Mouse (Mus musculus) embryonic facial prominence, embryonic 12.5 days (tissue): ENCODE measurements around the gene Gm19402. TPM values are rescaled to one million over a fixed set of nuclear protein-coding genes. Genes with fewer than 3 reads are reported as not detected.

Experiments used
- ATAC-seq: fragments of 200-750 bp; cut with Nextera tagmentation; 2 replicates; pipeline ENCODE4 v1.8.0; 2017; ENCODE audit not compliant: insufficient number of reproducible peaks, insufficient read depth, low FRiP score, low TSS enrichment
- H3K27ac ChIP-seq: fragments of 300-500 bp; sonication (generic); 2 replicates; pipeline ENCODE4 v1.5.1; 2016; ENCODE audit warnings: mild to moderate bottlenecking
- H3K27me3 ChIP-seq: fragments of 300-500 bp; sonication (generic); 2 replicates; pipeline ENCODE4 v1.6.1; 2016; ENCODE audit warnings: mild to moderate bottlenecking, moderate library complexity
- H3K36me3 ChIP-seq: fragments of 300-500 bp; sonication (generic); 2 replicates; pipeline ENCODE4 v1.6.1; 2016; ENCODE audit warnings: mild to moderate bottlenecking
- H3K4me1 ChIP-seq: fragments of 300-500 bp; sonication (generic); 2 replicates; pipeline ENCODE4 v1.6.1; 2016
- H3K4me2 ChIP-seq: fragments of 300-500 bp; sonication (generic); replicated peaks from 2 replicates; pipeline ENCODE4 v1.6.1; 2016; ENCODE audit warnings: mild to moderate bottlenecking, moderate library complexity
- H3K4me3 ChIP-seq: fragments of 300-500 bp; sonication (generic); 2 replicates; pipeline ENCODE4 v1.5.1; 2016; ENCODE audit warnings: mild to moderate bottlenecking
- H3K9ac ChIP-seq: fragments of 300-500 bp; sonication (generic); 2 replicates; pipeline ENCODE4 v1.6.1; 2016; ENCODE audit warnings: mild to moderate bottlenecking, moderate library complexity
- H3K9me3 ChIP-seq: fragments of 300-500 bp; sonication (generic); 2 replicates; pipeline ENCODE4 v1.6.1; 2016; ENCODE audit warnings: mild to moderate bottlenecking, moderate library complexity
- WGBS: fragments of 180-500 bp; shearing (Covaris S2); methylation state at CpG from one replicate; pipeline ENCODE4 v1.1.7; 2016; 5-methylcytosine and 5-hydroxymethylcytosine counted together
- polyA plus RNA-seq: library from polyadenylated mRNA; unstranded; fragments of >200 nt; fragmentation: Nextera tagmentation; extraction: Ambion mirVana; gene quantifications from 2 replicates; pipeline ENCODE4 v1.2.1, GENCODE M21; 2016

Gene Gm19402
- polyA plus RNA-seq, 1 experiment from 2014 or later, result not detected

GRCm38 (mm10) chr10:77706326-77706725 is 15.8 kb upstream of the Gm19402 start, which contains the start of gene Gm10272:
Gene Gm10272, plus strand, starts transcription at chr10:77706626.
- H3K4me3 ChIP-seq, result no peak within 1 kb of the TSS
- no peak for ATAC-seq
- no peak within 1 kb of the TSS for H3K27ac ChIP-seq
- 87% methylated on average over 1 of the region's 1 CpGs for WGBS
- H3K4me2 ChIP-seq, result no peak within 1 kb of the TSS
- H3K4me1 ChIP-seq, result no peaks in the 10 kb centered on the region
- H3K27me3 ChIP-seq, result no peaks in the 10 kb centered on the region
- no peak within 1 kb of the TSS for H3K9ac ChIP-seq
- no peaks in the 10 kb centered on the region for H3K36me3 ChIP-seq
- H3K9me3 ChIP-seq, result peaks cover 12% of the 10 kb centered on the region

GRCm38 (mm10) chr10:77697133-77697532 is 6.6 kb upstream of the Gm19402 start, which contains the start of gene Gm9508:
Gene Gm9508, minus strand, starts transcription at chr10:77697233.
- ATAC-seq, result no peak
- Histone ChIP-seq H3K27ac (no peak within 1 kb of the TSS), H3K4me2 (no peak within 1 kb of the TSS), H3K36me3 (no peaks in the 10 kb centered on the region), H3K27me3 (0 out of 2 replicates have a peak, but pooled peaks cover 3% of the 10 kb centered on the region), H3K9me3 (no peaks in the 10 kb centered on the region), H3K9ac (no peak within 1 kb of the TSS), H3K4me3 (no peak within 1 kb of the TSS), H3K4me1 (no peaks in the 10 kb centered on the region; the same call in 1 of the 2 replicates)
- 33% methylated on average over 4 of the region's 4 CpGs for WGBS

- Histone ChIP-seq H3K9ac (no peak overlapping the region), H3K27ac (no peak overlapping the region), H3K4me2 (no peak overlapping the region; the same call in 1 of the 2 replicates), H3K27me3 (peaks cover 53% of the 10 kb centered on the region), H3K4me3 (no peak overlapping the region), H3K36me3 (no peaks in the 10 kb centered on the region), H3K9me3 (no peaks in the 10 kb centered on the region), H3K4me1 (peaks cover 9% of the 10 kb centered on the region)
- WGBS, result 22% methylated on average over 10 of the region's 10 CpGs
- ATAC-seq, result no peak
These were observed 3.5 kb downstream of the Gm19402 start for GRCm38 (mm10) chr10:77687021-77687420.

GRCm38 (mm10) chr10:77685895-77686664 is 4.5 kb downstream of the Gm19402 start, which contains the start of gene Tspear:
Gene Tspear, plus strand, starts transcription at chr10:77686569.
- Histone ChIP-seq H3K36me3 (no peaks in the 10 kb centered on the region), H3K4me2 (no peak within 1 kb of the TSS; the same call in 1 of the 2 replicates), H3K27me3 (peaks cover 53% of the 10 kb centered on the region), H3K4me1 (peaks cover 9% of the 10 kb centered on the region), H3K9me3 (no peaks in the 10 kb centered on the region), H3K27ac (no peak within 1 kb of the TSS), H3K4me3 (no peak within 1 kb of the TSS), H3K9ac (no peak within 1 kb of the TSS)
- WGBS, result 2% methylated on average over 22 of the region's 22 CpGs
- ATAC-seq, result no peak

- H3K27me3 ChIP-seq, result peaks cover 49% of the 10 kb centered on the region
- peaks cover 9% of the 10 kb centered on the region for H3K4me1 ChIP-seq
- H3K4me2 ChIP-seq, result no peak overlapping the region
- H3K4me3 ChIP-seq, result no peak overlapping the region
- no peak overlapping the region for H3K27ac ChIP-seq
- no peak overlapping the region for H3K9ac ChIP-seq
- no peaks in the 10 kb centered on the region for H3K9me3 ChIP-seq
- no peak for ATAC-seq
- WGBS, result 20% methylated on average over 8 of the region's 8 CpGs
- no peaks in the 10 kb centered on the region for H3K36me3 ChIP-seq
These were observed 6.4 kb downstream of the Gm19402 start for GRCm38 (mm10) chr10:77684181-77684580.

- no peak overlapping the region for H3K4me2 ChIP-seq
- no peaks in the 10 kb centered on the region for H3K9me3 ChIP-seq
- no peaks in the 10 kb centered on the region for H3K36me3 ChIP-seq
- no peak overlapping the region for H3K27ac ChIP-seq
- H3K9ac ChIP-seq, result no peak overlapping the region
- ATAC-seq, result no peak
- 75% methylated on average over 7 of the region's 7 CpGs for WGBS
- no peak overlapping the region for H3K4me3 ChIP-seq
- H3K4me1 ChIP-seq, result peaks cover 14% of the 10 kb centered on the region
- peaks cover 47% of the 10 kb centered on the region for H3K27me3 ChIP-seq
These were observed 7.6 kb downstream of the Gm19402 start for GRCm38 (mm10) chr10:77682994-77683393.

GRCm38 (mm10) chr10:77677562-77677961 is 13.0 kb downstream of the Gm19402 start:
- peak overlapping the region; percentile 37 for H3K4me3 ChIP-seq
- peaks cover 14% of the 10 kb centered on the region; the same call in 1 of the 2 replicates for H3K4me1 ChIP-seq
- H3K9me3 ChIP-seq, result no peaks in the 10 kb centered on the region
- H3K36me3 ChIP-seq, result no peaks in the 10 kb centered on the region
- H3K27ac ChIP-seq, result 0 out of 2 replicates have a peak overlapping the region, but pooled peaks have one; percentile 7
- under 1% methylated on average over 35 of the region's 35 CpGs for WGBS
- no peak for ATAC-seq
- peak overlapping the region; percentile 76 for H3K4me2 ChIP-seq
- H3K9ac ChIP-seq, result peak overlapping the region; percentile 41; the same call in 1 of the 2 replicates
- peaks cover 41% of the 10 kb centered on the region for H3K27me3 ChIP-seq

GRCm38 (mm10) chr10:77673765-77674164 is 16.8 kb downstream of the Gm19402 start:
- WGBS, result 53% methylated on average over 13 of the region's 13 CpGs
- H3K9ac ChIP-seq, result no peak overlapping the region
- H3K4me3 ChIP-seq, result no peak overlapping the region
- H3K27ac ChIP-seq, result no peak overlapping the region
- no peak overlapping the region for H3K4me2 ChIP-seq
- H3K9me3 ChIP-seq, result no peaks in the 10 kb centered on the region
- peaks cover 14% of the 10 kb centered on the region; the same call in 1 of the 2 replicates for H3K4me1 ChIP-seq
- H3K27me3 ChIP-seq, result peaks cover 32% of the 10 kb centered on the region
- ATAC-seq, result no peak
- H3K36me3 ChIP-seq, result no peaks in the 10 kb centered on the region

- H3K27me3 ChIP-seq, result peaks cover 10% of the 10 kb centered on the region
- 85% methylated on average over 4 of the region's 4 CpGs for WGBS
- H3K4me3 ChIP-seq, result no peak overlapping the region
- no peaks in the 10 kb centered on the region for H3K9me3 ChIP-seq
- H3K27ac ChIP-seq, result no peak overlapping the region
- no peaks in the 10 kb centered on the region for H3K4me1 ChIP-seq
- no peak overlapping the region for H3K9ac ChIP-seq
- H3K4me2 ChIP-seq, result no peak overlapping the region
- ATAC-seq, result no peak
- no peaks in the 10 kb centered on the region for H3K36me3 ChIP-seq
These were observed 19.0 kb downstream of the Gm19402 start for GRCm38 (mm10) chr10:77671519-77671918.

- Histone ChIP-seq H3K27ac (no peak overlapping the region), H3K27me3 (peaks cover 6% of the 10 kb centered on the region; the same call in 1 of the 2 replicates), H3K36me3 (no peaks in the 10 kb centered on the region), H3K9me3 (no peaks in the 10 kb centered on the region), H3K4me3 (no peak overlapping the region), H3K9ac (no peak overlapping the region), H3K4me1 (no peaks in the 10 kb centered on the region), H3K4me2 (no peak overlapping the region)
- WGBS, result 73% methylated on average over 4 of the region's 4 CpGs
- ATAC-seq, result no peak
These were observed 19.8 kb downstream of the Gm19402 start for GRCm38 (mm10) chr10:77670710-77671109.

- Histone ChIP-seq H3K9ac (no peak overlapping the region), H3K27me3 (no peaks in the 10 kb centered on the region), H3K27ac (no peak overlapping the region), H3K9me3 (no peaks in the 10 kb centered on the region), H3K4me3 (no peak overlapping the region), H3K36me3 (no peaks in the 10 kb centered on the region), H3K4me1 (no peaks in the 10 kb centered on the region), H3K4me2 (no peak overlapping the region)
- 94% methylated on average over 4 of the region's 4 CpGs for WGBS
- no peak for ATAC-seq
These were observed 23.2 kb downstream of the Gm19402 start for GRCm38 (mm10) chr10:77667402-77667801.

GRCm38 (mm10) chr10:77666342-77666741 is 24.2 kb downstream of the Gm19402 start:
- Histone ChIP-seq H3K9ac (no peak overlapping the region), H3K4me3 (no peak overlapping the region), H3K4me2 (no peak overlapping the region), H3K27me3 (no peaks in the 10 kb centered on the region), H3K4me1 (no peaks in the 10 kb centered on the region), H3K9me3 (no peaks in the 10 kb centered on the region), H3K27ac (no peak overlapping the region), H3K36me3 (no peaks in the 10 kb centered on the region)
- WGBS, result 87% methylated on average over 8 of the region's 8 CpGs
- no peak for ATAC-seq
